Mouse (Mus musculus) forebrain, embryonic 14.5 days (tissue): ENCODE measurements around the gene Thy1. TPM values are rescaled to one million over a fixed set of nuclear protein-coding genes. Genes with fewer than 3 reads are reported as not detected.

ENCODE experiments used
- ATAC-seq: fragments of 200-750 bp; cut with Nextera tagmentation; 2 replicates; pipeline ENCODE4 v1.8.0; 2017; ENCODE audit warnings: mild to moderate bottlenecking, moderate library complexity
- DNase-seq: peaks from one replicate; pipeline ENCODE4 v3.0.0-alpha.2; 2015; ENCODE audit warnings: low spot score
- H3K27ac ChIP-seq: fragments of 300-500 bp; sonication (generic); 2 replicates; pipeline ENCODE4 v1.5.1; 2014; ENCODE audit warnings: low read depth, mild to moderate bottlenecking, control low read depth, low read length, moderate library complexity
- H3K27me3 ChIP-seq: fragments of 300-500 bp; sonication (generic); replicated peaks from 2 replicates; pipeline ENCODE4 v1.6.1; 2014; ENCODE audit warnings: low read length, control low read depth, mixed read lengths; ENCODE audit not compliant: control insufficient read depth, insufficient read depth
- H3K36me3 ChIP-seq: fragments of 300-500 bp; sonication (generic); 2 replicates; pipeline ENCODE4 v1.6.1; 2014; ENCODE audit warnings: low read length, control low read depth; ENCODE audit not compliant: control insufficient read depth, insufficient read depth
- H3K4me1 ChIP-seq: fragments of 300-500 bp; sonication (generic); 2 replicates; pipeline ENCODE4 v1.6.1; 2014; ENCODE audit warnings: antibody characterized with exemption, low read length, control low read depth; ENCODE audit not compliant: control insufficient read depth, insufficient read depth
- H3K4me2 ChIP-seq: fragments of 300-500 bp; sonication (generic); 2 replicates; pipeline ENCODE4 v1.6.1; 2014; ENCODE audit warnings: mild to moderate bottlenecking, control low read depth, low read length
- H3K4me3 ChIP-seq: fragments of 300-500 bp; sonication (generic); 2 replicates; pipeline ENCODE4 v1.5.1; 2014; ENCODE audit warnings: low read depth, low read length, control low read depth
- H3K9ac ChIP-seq: fragments of 300-500 bp; sonication (generic); 2 replicates; pipeline ENCODE4 v1.6.1; 2014; ENCODE audit warnings: mild to moderate bottlenecking, low read length, control low read depth, moderate library complexity
- H3K9me3 ChIP-seq: fragments of 300-500 bp; sonication (generic); replicated peaks from 2 replicates; pipeline ENCODE4 v1.6.1; 2016; ENCODE audit warnings: low read length, control low read depth, mixed read lengths; ENCODE audit not compliant: control insufficient read depth
- WGBS: fragments of 180-500 bp; shearing (Covaris S2); extraction: QIAGEN DNeasy Blood & Tissue Kit; methylation state at CpG from one replicate; pipeline ENCODE4 v1.1.7; 2014; 5-methylcytosine and 5-hydroxymethylcytosine counted together
- polyA plus RNA-seq: library from polyadenylated mRNA; unstranded; fragments of >200 nt; fragmentation: Nextera tagmentation; extraction: Ambion mirVana; gene quantifications from 2 replicates; pipeline ENCODE4 v1.2.1, GENCODE M21; 2014

The Thy1 gene
- polyA plus RNA-seq, 1 experiment from 2014 or later = 3.6 TPM

- Histone ChIP-seq H3K9me3 (no peaks in the 10 kb centered on the region), H3K4me1 (peaks cover 29% of the 10 kb centered on the region), H3K27ac (no peak overlapping the region), H3K4me3 (no peak overlapping the region), H3K4me2 (no peak overlapping the region), H3K36me3 (0 out of 2 replicates have a peak, but pooled peaks cover 2% of the 10 kb centered on the region), H3K9ac (no peak overlapping the region), H3K27me3 (peaks cover 11% of the 10 kb centered on the region; the same call in 1 of the 2 replicates)
- 65% methylated on average over 5 of the region's 5 CpGs for WGBS
- ATAC-seq (no peak), DNase-seq (no peak)
Observed at GRCm38 (mm10) chr9:44080953-44081352, 37.8 kb downstream of the Thy1 start.

GRCm38 (mm10) chr9:44081581-44081980 lies 38.4 kb downstream of the Thy1 start:
- DNase-seq = no peak
- peaks cover 27% of the 10 kb centered on the region for H3K4me1 ChIP-seq

GRCm38 (mm10) chr9:44082266-44082665 lies 39.1 kb downstream of the Thy1 start:
- ATAC-seq (no peak), DNase-seq (no peak)
- WGBS = 75% methylated on average over 5 of the region's 5 CpGs
- Histone ChIP-seq H3K9me3 (no peaks in the 10 kb centered on the region), H3K9ac (no peak overlapping the region), H3K27me3 (peaks cover 11% of the 10 kb centered on the region; the same call in 1 of the 2 replicates), H3K4me1 (peaks cover 27% of the 10 kb centered on the region), H3K27ac (no peak overlapping the region), H3K4me2 (no peak overlapping the region), H3K36me3 (0 out of 2 replicates have a peak, but pooled peaks cover 2% of the 10 kb centered on the region), H3K4me3 (no peak overlapping the region)

More at GRCm38 (mm10) chr9:44081581-44081980, 38.4 kb downstream of the Thy1 start:
- no peak overlapping the region for H3K4me3 ChIP-seq
- H3K9me3 ChIP-seq = no peaks in the 10 kb centered on the region
- no peak for ATAC-seq
- H3K9ac ChIP-seq = no peak overlapping the region
- no peak overlapping the region for H3K27ac ChIP-seq
- WGBS = 49% methylated on average over 5 of the region's 5 CpGs
- 0 out of 2 replicates have a peak, but pooled peaks cover 2% of the 10 kb centered on the region for H3K36me3 ChIP-seq
- H3K27me3 ChIP-seq = peaks cover 11% of the 10 kb centered on the region; the same call in 1 of the 2 replicates
- H3K4me2 ChIP-seq = no peak overlapping the region

GRCm38 (mm10) chr9:44083392-44084121 lies 40.4 kb downstream of the Thy1 start:
- no peaks in the 10 kb centered on the region for H3K36me3 ChIP-seq
- DNase-seq (peak; percentile 44), ATAC-seq (no peak)
- H3K9ac ChIP-seq = 0 out of 2 replicates have a peak overlapping the region, but pooled peaks have one; percentile 4
- peaks cover 11% of the 10 kb centered on the region; the same call in 1 of the 2 replicates for H3K27me3 ChIP-seq
- H3K4me1 ChIP-seq = peaks cover 26% of the 10 kb centered on the region
- peak overlapping the region; percentile 97 for H3K4me2 ChIP-seq
- peak overlapping the region; percentile 53 for H3K4me3 ChIP-seq
- 16% methylated on average over 23 of the region's 23 CpGs for WGBS
- H3K27ac ChIP-seq = no peak overlapping the region
- H3K9me3 ChIP-seq = no peaks in the 10 kb centered on the region

- Histone ChIP-seq H3K27me3 (peaks cover 11% of the 10 kb centered on the region; the same call in 1 of the 2 replicates), H3K27ac (no peak overlapping the region), H3K9ac (peak overlapping the region; percentile 74), H3K4me1 (peaks cover 21% of the 10 kb centered on the region), H3K4me3 (peak overlapping the region; percentile 53), H3K4me2 (peak overlapping the region; percentile 97), H3K9me3 (no peaks in the 10 kb centered on the region), H3K36me3 (no peaks in the 10 kb centered on the region)
- DNase-seq = no peak
- ATAC-seq = 0 out of 2 replicates have a peak, but pooled peaks have one; percentile 21
- 3% methylated on average over 14 of the region's 14 CpGs for WGBS
Observed at GRCm38 (mm10) chr9:44084236-44084635, 41.1 kb downstream of the Thy1 start.

GRCm38 (mm10) chr9:44084659-44085229 lies 41.6 kb downstream of the Thy1 start:
- Histone ChIP-seq H3K4me1 (peaks cover 21% of the 10 kb centered on the region), H3K9ac (peak overlapping the region; percentile 74), H3K9me3 (no peaks in the 10 kb centered on the region), H3K4me3 (peak overlapping the region; percentile 53), H3K27me3 (peaks cover 11% of the 10 kb centered on the region; the same call in 1 of the 2 replicates), H3K27ac (no peak overlapping the region), H3K36me3 (no peaks in the 10 kb centered on the region), H3K4me2 (peak overlapping the region; percentile 97)
- peak; percentile 69 for ATAC-seq
- WGBS = under 1% methylated on average over 49 of the region's 62 CpGs
- peak; percentile 74 for DNase-seq

- peaks cover 11% of the 10 kb centered on the region; the same call in 1 of the 2 replicates for H3K27me3 ChIP-seq
- no peak overlapping the region for H3K27ac ChIP-seq
- peak overlapping the region; percentile 53 for H3K4me3 ChIP-seq
- DNase-seq = no peak
- peaks cover 21% of the 10 kb centered on the region for H3K4me1 ChIP-seq
- peak overlapping the region; percentile 74 for H3K9ac ChIP-seq
- H3K4me2 ChIP-seq = peak overlapping the region; percentile 97
- H3K9me3 ChIP-seq = no peaks in the 10 kb centered on the region
- ATAC-seq = no peak
- H3K36me3 ChIP-seq = no peaks in the 10 kb centered on the region
- 2% methylated on average over 10 of the region's 10 CpGs for WGBS
Observed at GRCm38 (mm10) chr9:44085276-44085675, 42.1 kb downstream of the Thy1 start.

- Histone ChIP-seq H3K36me3 (no peaks in the 10 kb centered on the region), H3K9ac (no peak overlapping the region), H3K27ac (no peak overlapping the region), H3K4me3 (0 out of 2 replicates have a peak overlapping the region, but pooled peaks have one; percentile 53), H3K4me1 (peaks cover 21% of the 10 kb centered on the region), H3K27me3 (peaks cover 11% of the 10 kb centered on the region; the same call in 1 of the 2 replicates), H3K4me2 (peak overlapping the region; percentile 97; the same call in 1 of the 2 replicates), H3K9me3 (no peaks in the 10 kb centered on the region)
- WGBS = 69% methylated on average over 15 of the region's 15 CpGs
- DNase-seq (no peak), ATAC-seq (no peak)
Observed at GRCm38 (mm10) chr9:44085741-44086665, 42.8 kb downstream of the Thy1 start.
